Mouse (Mus musculus): Measurements from ENCODE around the gene Pik3ap1. TPM values are rescaled to one million over a fixed set of nuclear protein-coding genes. Genes with fewer than 3 reads are reported as not detected.

Pik3ap1 gene
- total and polyA plus RNA-seq, 3 experiments = 26.7 to 106 (median 37.4) TPM

GRCm38 (mm10) chr19:41275588-41275987 lies 109.3 kb downstream of the Pik3ap1 start:
- H3K4me2 ChIP-seq (ENCODE audit: insufficient read depth, low read depth, poor library complexity, severe bottlenecking) = no peak overlapping the region

DNA sequence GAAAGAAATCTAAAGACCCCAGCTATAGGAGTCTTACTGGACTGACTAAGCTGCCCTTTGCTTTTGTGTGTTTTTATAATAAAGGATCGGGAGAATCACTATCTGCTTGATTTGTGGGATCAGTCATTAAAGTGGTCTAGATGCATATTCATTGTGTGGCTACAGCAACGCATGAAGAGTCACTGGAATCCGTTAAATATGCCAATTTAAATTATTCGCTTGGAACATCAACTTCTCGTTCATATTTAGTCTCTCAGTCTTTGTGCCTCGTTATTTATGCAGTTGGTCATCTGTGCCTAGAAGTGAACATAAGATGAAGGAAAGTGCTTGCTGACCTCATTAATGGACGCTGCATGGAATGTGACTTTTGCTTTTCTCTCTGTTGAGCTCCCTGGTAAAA lies 114.0 kb downstream of the Pik3ap1 start:
- no peaks in the 10 kb centered on the region for H3K79me2 ChIP-seq (replicated peaks; ENCODE audit: control insufficient read depth, extremely low read depth, insufficient read depth, poor library complexity, severe bottlenecking)
- H3K4me1 ChIP-seq (ENCODE audit: control insufficient read depth in 1 of 2, insufficient read depth in 2 of 2) = no peaks in the 10 kb centered on the region
- H3K36me3 ChIP-seq (replicated peaks in 1 of 2; ENCODE audit: control insufficient read depth in 1 of 2, insufficient read depth in 1 of 2, low read length in 1 of 2) = peaks cover 46 to 58% of the 10 kb centered on the region in 2 experiments
- TF ChIP-seq JUND (conservative IDR thresholded peaks at IDR 0.05; ENCODE audit: low read depth, low read length) (no peak), ETS1 (conservative IDR thresholded peaks at IDR 0.05; ENCODE audit: low read depth, low read length) (no peak), RCOR1 (conservative IDR thresholded peaks at IDR 0.05; ENCODE audit: low read depth, low read length) (no peak), POLR2AphosphoS2 (IDR thresholded peaks at IDR 0.05; ENCODE audit: low read depth, low read length) (no peak), MAX (IDR thresholded peaks at IDR 0.05; ENCODE audit: low read length) (no peak), MEF2A (IDR thresholded peaks at IDR 0.05; ENCODE audit: borderline replicate concordance, low read depth, low read length) (no peak), POLR2A (IDR thresholded peaks at IDR 0.05; ENCODE audit: low read depth, low read length) (no peak), KAT2A (IDR thresholded peaks at IDR 0.05; ENCODE audit: insufficient replicate concordance, low read length) (no peak), ZC3H11A (IDR thresholded peaks at IDR 0.05; ENCODE audit: low read depth, low read length) (no peak), ELF1 (IDR thresholded peaks at IDR 0.05; ENCODE audit: low read depth, low read length) (no peak), USF1 (IDR thresholded peaks at IDR 0.05; ENCODE audit: low read depth, low read length) (no peak), SMC3 (IDR thresholded peaks at IDR 0.05; ENCODE audit: low read depth, low read length) (no peak), TCF12 (IDR thresholded peaks at IDR 0.05; ENCODE audit: low read depth, low read length) (no peak), UBTF (IDR thresholded peaks at IDR 0.05; ENCODE audit: low read depth, low read length) (no peak), PAX5 (IDR thresholded peaks at IDR 0.05; ENCODE audit: low read length) (no peak), E2F4 (IDR thresholded peaks at IDR 0.05; ENCODE audit: insufficient replicate concordance, low read depth, low read length) (no peak), JUN (IDR thresholded peaks at IDR 0.05; ENCODE audit: insufficient read depth, low read depth, low read length) (no peak), CHD2 (IDR thresholded peaks at IDR 0.05; ENCODE audit: low read length) (no peak), MXI1 (IDR thresholded peaks at IDR 0.05; ENCODE audit: low read depth, low read length) (no peak), RAD21 (IDR thresholded peaks at IDR 0.05; ENCODE audit: low read depth, low read length) (no peak)
- no peaks in the 10 kb centered on the region for H3K9me3 ChIP-seq (replicated peaks; ENCODE audit: low read length)
- H3K4me2 ChIP-seq (ENCODE audit: insufficient read depth, low read depth, poor library complexity, severe bottlenecking) = no peak overlapping the region
- H3K4me3 ChIP-seq (replicated peaks in 1 of 3; ENCODE audit: low read depth in 2 of 3, low read length in 2 of 3, poor library complexity in 1 of 3) = no peak overlapping the region
- no peak overlapping the region for H3K9ac ChIP-seq (ENCODE audit: insufficient read depth, low read depth)
- no peak overlapping the region for H3K27ac ChIP-seq (ENCODE audit: insufficient read depth, low read depth)
- dilution Hi-C loops (cut with MboI; ENCODE audit: extremely low pct_ligation_motif_present, extremely low pct_unique_long_range_greater_than_20kb, low sequenced_read_pairs) = no loop called here
- DNase-seq (ENCODE audit: extremely low read depth) = no peak
- in situ Hi-C loops (cut with MboI; ENCODE audit: low pct_ligation_motif_present, low pct_unique_long_range_greater_than_20kb, low sequenced_read_pairs) = no loop called here
- H3K27me3 ChIP-seq (replicated peaks) = no peaks in the 10 kb centered on the region

More at GRCm38 (mm10) chr19:41275588-41275987, 109.3 kb downstream of the Pik3ap1 start:
- DNase-seq (ENCODE audit: extremely low read depth) = no peak
- no peaks in the 10 kb centered on the region for H3K79me2 ChIP-seq (replicated peaks; ENCODE audit: control insufficient read depth, extremely low read depth, insufficient read depth, poor library complexity, severe bottlenecking)
- no peak for TF ChIP-seq MAX (IDR thresholded peaks at IDR 0.05; ENCODE audit: low read length)
- no peak for TF ChIP-seq USF1 (IDR thresholded peaks at IDR 0.05; ENCODE audit: low read depth, low read length)
- TF ChIP-seq NELFE (IDR thresholded peaks at IDR 0.05; ENCODE audit: low read depth, low read length) = no peak
- TF ChIP-seq TCF12 (IDR thresholded peaks at IDR 0.05; ENCODE audit: low read depth, low read length) = no peak
- TF ChIP-seq JUN (IDR thresholded peaks at IDR 0.05; ENCODE audit: insufficient read depth, low read depth, low read length) = no peak
- no peak for TF ChIP-seq CHD2 (IDR thresholded peaks at IDR 0.05; ENCODE audit: low read length)
- TF ChIP-seq CHD1 (IDR thresholded peaks at IDR 0.05; ENCODE audit: low read depth, low read length) = no peak
- TF ChIP-seq MAFK (IDR thresholded peaks at IDR 0.05; ENCODE audit: insufficient replicate concordance, low read length) = no peak
- no peak for TF ChIP-seq MAZ (IDR thresholded peaks at IDR 0.05; ENCODE audit: low read depth, low read length)
- no peaks in the 10 kb centered on the region for H3K4me1 ChIP-seq (ENCODE audit: control insufficient read depth in 1 of 2, insufficient read depth in 2 of 2)
- peaks cover 82 to 99% of the 10 kb centered on the region in 2 experiments for H3K36me3 ChIP-seq (replicated peaks in 1 of 2; ENCODE audit: control insufficient read depth in 1 of 2, insufficient read depth in 1 of 2, low read length in 1 of 2)
- no peak overlapping the region for H3K4me3 ChIP-seq (replicated peaks in 1 of 3; ENCODE audit: low read depth in 2 of 3, low read length in 2 of 3, poor library complexity in 1 of 3)
- dilution Hi-C loops (cut with MboI; ENCODE audit: extremely low pct_ligation_motif_present, extremely low pct_unique_long_range_greater_than_20kb, low sequenced_read_pairs) (no loop called here), in situ Hi-C loops (cut with MboI; ENCODE audit: low pct_ligation_motif_present, low pct_unique_long_range_greater_than_20kb, low sequenced_read_pairs) (no loop called here)
- H3K9ac ChIP-seq (ENCODE audit: insufficient read depth, low read depth) = no peak overlapping the region
- H3K27ac ChIP-seq (ENCODE audit: insufficient read depth, low read depth) = no peak overlapping the region
- no peaks in the 10 kb centered on the region for H3K27me3 ChIP-seq (replicated peaks)
- no peaks in the 10 kb centered on the region for H3K9me3 ChIP-seq (replicated peaks; ENCODE audit: low read length)

Measured in CH12.LX (cell line).